Mouse (Mus musculus): ENCODE results near the gene 9130023H24Rik.

Gene 9130023H24Rik

DNA sequence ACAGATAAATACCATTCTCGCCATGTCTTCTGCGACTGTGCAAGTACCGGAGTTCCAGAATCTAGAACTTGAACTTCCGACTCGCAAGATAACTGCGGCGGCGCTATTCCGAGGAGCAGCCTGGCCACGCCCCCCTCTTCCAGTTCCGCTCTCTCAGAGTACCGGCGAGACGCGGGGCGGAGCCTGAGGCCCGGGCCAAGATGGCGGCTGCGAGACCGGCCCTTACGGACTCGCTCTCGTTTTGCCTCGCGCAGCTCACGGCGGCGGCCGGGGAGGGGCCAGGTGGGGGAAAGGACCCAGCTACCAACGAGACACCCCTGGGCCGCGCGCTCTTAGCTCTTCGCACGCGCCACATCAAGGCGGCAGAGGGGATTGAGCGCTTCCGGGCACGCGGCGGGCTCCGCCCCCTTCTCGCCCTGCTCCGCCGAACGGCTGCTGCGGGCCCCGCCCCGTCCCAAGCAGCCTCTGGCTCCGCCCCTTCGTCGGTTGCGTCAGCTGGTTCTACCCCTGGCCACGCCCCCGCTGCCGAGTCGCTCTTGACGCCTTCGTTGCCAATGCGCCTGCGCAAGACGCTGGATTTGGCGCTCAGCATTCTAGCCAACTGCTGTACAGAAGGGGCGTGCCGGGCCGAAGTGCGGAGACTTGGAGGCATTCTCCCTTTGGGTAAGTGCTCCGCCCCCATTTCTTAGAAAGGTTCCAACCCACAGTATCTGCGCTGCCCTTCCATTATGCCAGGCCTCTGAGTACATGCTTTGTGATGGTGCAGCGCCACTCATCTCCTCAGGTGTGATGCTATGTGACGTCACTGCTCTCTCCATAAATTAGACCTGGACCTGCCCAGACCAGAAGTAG lies at the start of gene 9130023H24Rik:
Gene 9130023H24Rik, minus strand, starts transcription at position 105 of the 852 bp plus-strand sequence.
- peak; percentile 93 for DNase-seq (ENCODE audit: low spot score)

DNA sequence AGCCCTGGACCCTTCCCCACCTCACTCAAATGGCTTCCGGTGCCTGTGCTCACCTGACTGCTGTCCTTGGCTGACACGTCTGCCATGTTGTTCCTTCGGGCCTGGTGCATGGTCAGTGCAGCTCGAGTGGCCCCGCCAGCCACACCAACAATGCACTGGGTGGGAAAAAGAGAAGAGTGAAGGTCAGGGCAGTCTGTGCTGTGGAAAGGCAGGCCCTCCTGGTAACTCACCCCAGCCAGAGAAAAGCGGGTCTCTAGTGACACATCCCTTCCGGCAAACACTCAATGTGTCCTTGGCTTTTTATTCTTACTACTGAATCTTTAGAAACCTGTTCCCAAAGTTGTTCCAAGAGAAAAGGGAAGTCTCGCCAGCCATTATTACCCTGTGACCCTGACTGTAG lies 47.2 kb upstream of the 9130023H24Rik start:
- no peak for DNase-seq (ENCODE audit: low spot score)

DNA sequence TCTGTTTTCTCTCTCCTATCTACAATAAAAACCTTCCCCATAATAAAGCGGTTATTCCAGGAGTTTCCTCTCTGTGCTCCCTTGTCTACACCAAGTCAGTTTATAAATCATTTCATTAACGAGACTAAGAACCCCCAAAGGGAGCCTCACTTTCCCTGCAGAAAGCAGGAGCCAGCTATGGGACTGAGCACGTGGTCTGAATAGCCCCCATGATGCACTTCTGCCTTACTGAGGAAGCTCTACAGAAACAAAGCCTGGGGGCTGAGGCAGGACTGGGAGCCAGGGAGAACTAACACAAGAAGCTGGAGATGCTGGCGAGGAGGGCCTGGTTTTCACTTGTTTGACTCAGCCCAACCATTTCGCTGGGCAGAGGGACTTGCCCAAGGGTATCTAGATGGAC lies 46.2 kb upstream of the 9130023H24Rik start:
- DNase-seq (ENCODE audit: low spot score) = no peak

DNA sequence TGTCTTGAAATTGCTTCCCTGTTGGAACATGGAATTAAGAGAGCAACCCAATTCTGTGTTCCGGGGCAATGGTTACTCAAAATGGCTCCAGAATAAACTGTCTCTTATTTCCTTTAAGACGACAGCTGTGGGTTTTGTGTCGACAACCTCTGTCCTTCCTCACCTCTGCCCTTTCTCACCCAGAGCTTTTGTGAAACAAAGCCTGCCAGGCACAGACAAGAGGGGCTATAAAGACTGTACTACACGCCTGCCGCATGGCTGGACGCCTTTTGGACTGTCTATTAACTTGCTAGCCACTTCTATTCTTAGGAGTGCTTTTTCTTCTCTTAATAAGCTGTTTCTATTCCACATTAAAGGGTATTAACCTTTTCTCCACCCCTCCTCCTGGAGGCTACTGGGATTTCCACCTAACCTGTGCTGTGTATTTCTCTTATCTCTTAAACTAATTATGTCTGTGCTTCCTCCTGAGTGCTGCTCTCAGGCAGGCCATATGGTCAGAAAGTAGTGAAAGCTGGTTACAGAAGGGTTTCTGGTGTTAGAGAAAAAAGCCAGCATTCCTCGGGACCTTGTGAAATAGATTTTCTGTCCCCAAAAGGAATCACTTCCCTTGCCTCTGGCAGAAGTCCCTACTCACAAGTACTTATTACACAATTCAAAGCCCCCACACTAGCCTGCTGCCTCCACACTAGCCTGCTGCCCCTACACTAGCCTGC lies 44.9 kb upstream of the 9130023H24Rik start:
- DNase-seq (ENCODE audit: low spot score) = no peak

DNA sequence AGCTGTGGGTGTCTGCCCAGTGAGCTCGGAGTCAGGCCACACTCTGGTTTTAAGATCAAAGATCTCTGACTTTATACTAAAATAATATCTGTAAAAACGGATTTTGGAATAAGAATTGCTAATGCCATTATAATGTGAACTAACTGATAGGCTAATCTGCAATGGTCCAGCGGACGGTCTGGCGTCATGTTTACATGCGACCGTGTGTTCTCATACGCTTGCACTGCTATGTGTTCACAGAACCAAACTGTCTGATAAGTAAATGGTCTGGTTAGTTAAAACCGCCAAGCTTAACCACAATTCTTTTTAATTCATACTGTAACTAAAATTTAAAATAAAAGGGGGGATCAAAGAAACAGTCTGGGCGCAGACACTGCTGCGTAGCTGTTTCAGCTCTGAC lies 43.9 kb upstream of the 9130023H24Rik start:
- no peak for DNase-seq (ENCODE audit: low spot score)

DNA sequence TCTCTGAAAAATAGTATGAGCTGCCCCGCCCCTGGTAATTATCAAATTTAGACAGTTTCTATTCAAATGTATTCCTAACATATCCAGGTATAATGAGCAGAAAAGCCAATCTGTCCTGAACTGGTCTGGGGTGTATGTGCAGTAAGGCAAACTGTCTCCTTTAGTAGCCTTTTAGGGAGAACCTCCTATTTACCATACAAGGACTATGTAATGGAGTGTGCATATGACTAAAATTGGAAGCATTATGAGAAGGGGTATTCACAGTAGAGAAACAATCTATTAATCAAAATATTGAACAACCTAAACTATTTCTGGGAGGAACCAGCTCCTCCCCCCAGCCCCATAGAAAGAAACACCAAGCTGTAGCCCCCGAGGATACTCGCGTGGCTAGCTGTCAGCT lies 41.9 kb upstream of the 9130023H24Rik start:
- no peak for DNase-seq (ENCODE audit: low spot score)

DNA sequence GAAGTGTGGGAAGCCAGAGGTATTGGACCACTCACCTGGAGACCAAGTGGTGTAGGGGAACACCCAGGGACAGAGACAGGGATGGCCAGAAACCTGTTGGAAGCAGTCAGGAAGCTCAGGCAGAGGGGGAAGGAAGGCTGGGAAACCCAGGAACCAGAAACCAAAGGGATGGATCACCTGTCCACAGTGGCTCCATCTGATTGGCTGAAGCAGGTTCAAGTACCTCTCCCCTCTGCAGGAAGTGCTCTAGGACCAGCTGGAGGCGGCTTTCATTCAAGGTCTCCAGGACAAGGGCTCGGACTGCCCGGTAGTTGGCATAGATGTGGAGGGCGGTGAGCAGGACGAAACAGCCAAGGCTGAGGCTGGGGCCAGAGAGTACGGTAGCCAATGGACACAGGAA lies 38.2 kb upstream of the 9130023H24Rik start:
- DNase-seq (ENCODE audit: low spot score) = no peak

DNA sequence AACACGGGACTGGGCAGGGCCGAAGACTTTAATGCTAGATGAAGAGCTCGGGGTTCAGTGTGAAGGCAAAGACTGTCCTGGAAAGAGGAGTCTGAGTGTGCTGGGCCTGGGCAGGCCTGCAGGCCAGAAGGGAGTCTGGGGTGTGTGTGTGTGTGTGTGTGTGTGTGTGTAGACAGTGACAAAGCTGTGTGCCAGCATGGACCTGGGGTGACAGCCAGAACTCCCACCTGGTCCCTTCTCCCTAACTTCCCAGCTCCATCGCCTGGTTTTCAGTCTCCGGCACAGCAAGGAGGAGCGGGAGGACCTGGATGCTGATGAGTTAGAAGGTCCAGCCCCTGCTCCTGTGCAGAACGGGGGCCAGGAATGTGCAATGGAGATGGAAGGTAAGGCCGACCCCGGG lies 33.7 kb upstream of the 9130023H24Rik start:
- no peak for DNase-seq (ENCODE audit: low spot score)

DNA sequence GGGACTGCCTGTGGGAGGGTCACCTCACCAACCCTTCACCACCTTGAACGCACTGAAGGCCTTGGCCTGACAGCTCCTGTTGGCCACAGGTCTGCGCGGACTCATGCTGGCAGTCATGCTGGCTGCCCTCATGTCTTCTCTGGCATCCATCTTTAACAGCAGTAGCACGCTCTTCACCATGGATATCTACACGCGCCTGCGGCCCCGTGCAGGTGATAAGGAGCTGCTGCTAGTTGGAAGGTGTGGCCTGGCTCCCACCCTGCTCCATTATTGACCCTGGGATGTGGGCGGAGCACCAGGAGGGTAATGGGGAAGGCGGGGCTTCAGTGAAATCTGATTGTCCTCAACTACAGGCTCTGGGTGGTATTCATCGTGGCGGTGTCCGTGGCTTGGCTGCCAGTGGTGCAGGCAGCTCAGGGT lies 32.6 kb upstream of the 9130023H24Rik start:
- DNase-seq (ENCODE audit: low spot score) = no peak

DNA sequence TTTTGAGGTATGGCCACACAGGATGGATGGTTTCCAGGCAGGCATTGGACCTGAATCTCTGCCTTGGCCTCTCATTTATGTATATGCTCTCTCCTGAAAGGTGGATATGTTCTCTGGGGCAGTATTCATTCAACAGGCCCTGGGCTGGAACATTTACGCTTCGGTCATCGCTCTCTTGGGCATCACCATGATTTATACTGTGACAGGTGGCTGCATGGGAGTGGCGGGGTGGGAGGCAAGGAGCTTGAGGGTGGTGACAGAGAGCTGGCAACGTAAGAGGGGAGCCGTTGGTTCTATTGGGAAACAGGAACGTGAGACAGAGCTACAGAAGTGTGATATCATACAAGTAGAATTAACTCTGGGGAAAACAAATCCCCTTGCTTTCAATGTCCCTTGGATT lies 30.0 kb upstream of the 9130023H24Rik start:
- DNase-seq (ENCODE audit: low spot score) = no peak

DNA sequence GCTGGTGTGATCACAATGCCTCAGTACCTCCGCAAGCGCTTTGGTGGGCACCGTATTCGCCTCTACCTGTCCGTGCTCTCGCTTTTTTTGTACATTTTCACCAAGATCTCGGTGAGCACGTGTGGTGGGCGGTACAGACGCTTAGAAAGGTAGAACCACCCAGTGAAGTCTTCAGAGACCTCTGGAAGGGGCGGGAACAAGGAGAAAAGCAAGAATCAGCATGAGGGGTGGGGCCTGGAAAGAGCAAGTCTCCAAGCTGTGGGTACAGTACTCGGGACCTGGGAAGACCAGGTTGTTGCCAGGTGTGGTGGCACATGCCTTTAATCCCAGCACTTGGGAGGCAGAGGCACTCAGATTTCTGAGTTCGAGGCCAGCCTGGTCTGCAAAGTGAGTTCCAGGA lies 29.6 kb upstream of the 9130023H24Rik start:
- DNase-seq (ENCODE audit: low spot score) = no peak

DNA sequence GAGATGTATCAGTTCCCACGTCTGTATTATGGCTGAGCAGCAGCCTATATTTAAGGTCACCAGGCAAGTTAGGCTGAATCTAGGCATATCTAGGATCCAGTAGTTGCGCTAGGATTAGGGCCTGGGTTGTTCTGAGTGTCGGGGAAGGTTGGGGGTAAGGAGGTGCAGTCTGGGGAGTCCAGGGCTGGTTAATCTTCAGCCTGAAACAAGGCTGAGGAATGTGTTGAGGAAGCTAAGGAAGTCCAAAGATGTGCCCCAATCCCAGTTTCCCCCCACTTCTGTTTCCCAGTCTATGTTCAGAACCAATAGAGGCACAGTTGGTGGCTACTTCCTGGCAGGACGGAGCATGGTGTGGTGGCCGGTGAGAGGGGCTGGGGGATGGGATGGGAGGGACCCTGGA lies 28.2 kb upstream of the 9130023H24Rik start:
- DNase-seq (ENCODE audit: low spot score) = no peak

DNA sequence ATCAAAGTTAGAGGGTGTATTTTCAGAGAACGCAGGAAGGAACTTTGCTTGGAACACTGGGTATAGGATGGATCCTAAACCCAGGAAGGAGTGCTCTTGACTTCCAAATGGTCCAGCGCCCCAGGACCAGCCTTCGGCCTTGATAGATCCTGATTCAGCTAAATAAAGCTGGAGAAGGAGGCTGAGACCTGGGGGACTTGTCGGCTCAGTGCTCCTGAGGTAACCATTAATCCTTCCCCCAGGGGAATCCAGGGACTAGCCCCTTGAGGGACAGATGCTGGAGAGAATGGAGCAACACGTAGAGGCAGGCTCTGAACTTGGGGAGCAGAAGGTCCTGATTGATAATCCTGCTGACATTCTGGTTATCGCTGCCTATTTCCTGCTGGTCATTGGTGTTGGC lies 27.6 kb upstream of the 9130023H24Rik start, which contains the start of gene Slc5a2:
Gene Slc5a2, plus strand, starts transcription at position 247 of the 400 bp plus-strand sequence.
- DNase-seq (ENCODE audit: low spot score) = no peak

DNA sequence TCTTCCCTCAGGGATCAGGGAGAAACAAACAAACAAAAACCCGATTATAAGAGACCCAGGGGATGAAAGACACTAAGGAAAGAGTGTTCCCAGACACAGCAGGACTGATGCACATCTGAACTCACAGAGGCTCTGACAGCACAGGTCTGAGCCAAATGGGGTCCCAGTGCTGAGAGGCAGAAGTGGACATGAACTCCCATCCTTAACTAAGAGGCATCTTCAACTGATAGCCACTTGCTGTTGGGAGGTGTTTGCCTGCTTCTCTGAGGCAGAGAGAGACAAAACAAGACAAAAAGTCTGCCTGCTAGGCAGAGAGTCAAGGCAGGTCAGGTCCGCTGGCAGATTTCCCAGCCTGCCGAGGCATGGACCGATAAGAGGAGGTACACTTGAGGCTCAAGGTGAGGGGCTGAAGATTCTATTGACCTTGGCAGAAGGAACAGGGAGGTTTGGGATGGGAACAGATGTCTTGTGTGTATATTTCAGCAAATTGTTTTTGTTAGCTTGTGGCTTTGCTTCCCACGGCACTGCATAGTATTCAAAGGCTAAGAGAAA lies 19.0 kb upstream of the 9130023H24Rik start:
- DNase-seq (ENCODE audit: low spot score) = no peak

DNA sequence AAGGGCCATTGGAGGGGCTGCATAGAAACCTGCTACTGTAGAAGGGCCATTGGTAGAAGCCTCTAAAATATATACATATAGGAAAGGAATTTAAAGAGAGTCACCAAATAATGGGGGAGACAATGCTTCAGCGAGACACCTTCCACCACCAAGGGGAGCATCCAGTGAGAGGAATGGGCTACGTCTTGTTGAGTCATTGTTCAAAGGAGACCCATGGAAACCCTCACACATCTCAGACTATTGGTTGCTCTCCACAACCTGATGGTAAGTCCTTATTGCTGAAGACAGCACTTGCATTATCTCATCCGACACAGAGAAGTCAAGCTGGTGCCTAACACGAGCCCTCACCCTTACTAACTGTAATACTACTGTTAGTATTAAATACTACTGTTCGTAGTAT lies 17.9 kb upstream of the 9130023H24Rik start:
- DNase-seq (ENCODE audit: low spot score) = no peak

DNA sequence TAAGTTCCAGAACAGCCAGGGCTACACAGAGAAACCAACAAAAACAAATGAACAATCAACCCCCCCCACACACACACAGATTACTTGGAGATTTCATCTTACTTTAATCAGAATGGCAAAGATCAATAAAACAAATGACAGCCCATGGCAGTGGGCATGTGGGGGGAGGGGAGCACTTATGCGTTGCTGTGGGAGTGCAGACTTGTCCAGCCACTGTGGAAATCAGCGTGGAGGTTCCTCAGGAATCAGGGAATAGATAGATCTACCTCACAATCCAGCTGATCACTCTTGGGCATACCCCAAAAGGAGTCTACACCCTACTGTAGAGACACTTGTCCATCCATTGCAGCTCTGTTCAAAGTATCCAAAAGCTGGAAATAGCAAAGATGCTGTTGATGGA lies 17.1 kb upstream of the 9130023H24Rik start:
- no peak for DNase-seq (ENCODE audit: low spot score)

DNA sequence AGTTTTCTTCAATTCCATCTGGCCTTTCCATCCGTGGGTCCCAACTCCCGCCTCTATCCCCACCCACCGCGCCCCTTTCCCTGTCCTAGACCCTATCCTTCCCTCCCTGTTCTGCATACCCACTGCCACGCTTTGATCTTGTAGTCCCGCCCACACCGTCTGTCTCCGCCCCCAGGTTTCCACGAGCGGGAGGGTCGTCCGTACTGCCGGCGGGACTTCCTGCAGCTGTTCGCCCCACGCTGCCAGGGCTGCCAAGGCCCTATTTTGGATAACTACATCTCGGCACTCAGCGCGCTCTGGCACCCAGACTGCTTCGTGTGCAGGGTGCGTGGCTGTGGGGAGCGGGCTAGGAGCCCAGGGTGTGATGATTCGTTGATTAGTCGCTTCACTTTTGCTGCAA lies 14.8 kb upstream of the 9130023H24Rik start:
- peak; percentile 58 for DNase-seq (ENCODE audit: low spot score)

DNA sequence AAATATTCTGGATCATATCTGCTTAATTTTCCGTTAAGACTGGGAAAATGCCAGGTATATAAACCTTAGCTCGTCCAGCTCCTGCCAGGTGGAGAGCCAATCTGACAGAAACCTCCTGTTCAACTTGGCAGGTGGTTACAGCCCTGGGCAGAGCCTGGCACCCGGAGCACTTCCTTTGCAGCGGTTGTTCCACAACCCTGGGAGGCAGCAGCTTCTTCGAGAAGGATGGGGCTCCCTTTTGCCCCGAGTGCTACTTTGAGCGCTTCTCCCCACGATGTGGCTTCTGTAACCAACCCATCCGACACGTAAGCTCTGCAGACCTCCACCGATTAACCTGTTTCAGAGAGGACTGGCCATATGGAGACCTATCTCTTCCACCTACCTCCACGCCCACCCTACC lies 14.1 kb upstream of the 9130023H24Rik start:
- DNase-seq (ENCODE audit: low spot score) = no peak

DNA sequence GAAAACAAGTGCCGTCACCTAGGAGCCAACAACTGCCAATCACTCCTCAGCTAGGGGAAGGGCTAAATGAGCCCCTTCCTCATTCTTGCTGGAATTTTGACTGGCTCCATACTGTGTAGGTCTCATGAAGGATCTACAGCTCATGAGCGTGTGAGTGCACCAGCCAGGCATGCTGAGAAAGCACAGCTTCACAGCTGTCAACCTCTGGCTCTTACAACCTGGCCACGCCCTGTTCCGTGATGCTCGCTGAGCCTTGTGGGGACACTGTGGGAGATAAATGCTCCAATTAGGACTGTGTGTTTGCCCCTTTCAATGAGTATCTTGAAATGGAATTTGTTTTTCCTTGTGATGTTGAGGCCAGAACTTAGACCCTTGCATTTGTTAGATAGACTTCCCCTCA lies 12.2 kb upstream of the 9130023H24Rik start:
- no peak for DNase-seq (ENCODE audit: low spot score)

DNA sequence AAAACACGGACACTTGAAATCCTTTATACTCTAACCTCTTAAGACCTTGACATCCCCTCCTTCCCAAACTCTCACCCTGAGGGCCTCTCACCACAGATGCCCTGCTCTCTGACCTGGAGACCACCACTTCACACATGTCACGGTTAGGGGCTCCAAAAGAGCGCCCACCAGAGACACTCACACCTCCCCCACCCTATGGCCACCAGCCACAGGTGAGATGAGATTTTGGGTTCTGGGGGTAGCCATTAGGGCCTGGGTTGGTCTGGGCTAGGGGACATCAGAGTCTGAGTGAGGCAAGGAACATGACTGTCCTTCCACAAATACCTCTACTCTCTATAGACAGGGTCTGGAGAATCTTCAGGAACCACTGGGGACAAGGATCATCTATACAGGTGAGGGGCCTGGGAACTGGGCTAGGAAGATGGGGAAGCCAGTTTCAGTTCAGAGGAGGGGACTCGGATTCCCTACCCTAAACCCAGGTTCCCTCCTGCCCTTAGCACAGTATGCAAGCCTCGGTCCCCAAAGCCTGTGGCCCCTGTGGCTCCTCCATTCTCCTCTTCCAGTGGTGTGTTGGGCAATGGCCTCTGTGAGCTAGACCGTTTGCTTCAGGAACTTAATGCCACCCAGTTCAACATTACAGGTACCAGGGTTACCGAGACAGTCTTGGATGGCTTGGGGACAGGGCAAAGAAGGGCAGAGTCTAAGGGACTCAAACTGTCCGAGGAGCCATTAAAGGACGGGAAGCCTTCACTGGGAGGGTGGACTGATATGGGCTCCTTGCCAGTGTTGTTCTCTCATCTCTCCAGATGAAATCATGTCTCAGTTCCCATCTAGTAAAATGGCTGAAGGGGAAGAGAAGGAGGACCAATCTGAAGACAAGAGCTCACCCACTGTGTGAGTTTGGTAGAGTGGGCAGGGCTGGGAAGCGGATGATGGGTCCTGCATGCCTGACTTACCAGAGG lies 10.5 kb upstream of the 9130023H24Rik start:
- DNase-seq (ENCODE audit: low spot score) = no peak

DNA sequence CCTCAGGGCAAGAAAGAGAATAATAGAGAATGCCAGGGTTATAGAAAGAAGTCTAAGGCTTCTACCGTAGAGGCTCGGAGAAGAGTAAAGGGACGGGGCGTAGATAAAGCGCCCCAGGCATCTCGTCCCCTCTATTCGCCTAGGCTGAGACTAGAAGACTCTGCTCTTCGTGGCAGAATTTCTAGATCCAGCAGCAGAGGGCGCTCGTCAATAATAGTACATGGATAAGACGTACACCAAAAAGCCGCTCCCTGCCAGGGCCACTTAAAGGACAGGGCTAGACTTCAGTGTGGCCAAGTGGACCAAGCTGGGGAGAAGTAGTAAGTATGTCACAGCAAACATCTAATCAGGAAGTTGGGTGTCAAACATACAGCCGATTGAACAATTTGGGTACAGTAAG lies 9.6 kb upstream of the 9130023H24Rik start:
- DNase-seq (ENCODE audit: low spot score) = peak; percentile 87

Measured in layer of hippocampus, adult 9-10 months (tissue).